Mouse (Mus musculus): ENCODE measurements around the gene Selp. TPM values are rescaled to one million over a fixed set of nuclear protein-coding genes. Genes with fewer than 3 reads are reported as not detected.

The Selp gene
- total RNA-seq, 1 experiment from 2014 or later = 0.39 TPM

DNA sequence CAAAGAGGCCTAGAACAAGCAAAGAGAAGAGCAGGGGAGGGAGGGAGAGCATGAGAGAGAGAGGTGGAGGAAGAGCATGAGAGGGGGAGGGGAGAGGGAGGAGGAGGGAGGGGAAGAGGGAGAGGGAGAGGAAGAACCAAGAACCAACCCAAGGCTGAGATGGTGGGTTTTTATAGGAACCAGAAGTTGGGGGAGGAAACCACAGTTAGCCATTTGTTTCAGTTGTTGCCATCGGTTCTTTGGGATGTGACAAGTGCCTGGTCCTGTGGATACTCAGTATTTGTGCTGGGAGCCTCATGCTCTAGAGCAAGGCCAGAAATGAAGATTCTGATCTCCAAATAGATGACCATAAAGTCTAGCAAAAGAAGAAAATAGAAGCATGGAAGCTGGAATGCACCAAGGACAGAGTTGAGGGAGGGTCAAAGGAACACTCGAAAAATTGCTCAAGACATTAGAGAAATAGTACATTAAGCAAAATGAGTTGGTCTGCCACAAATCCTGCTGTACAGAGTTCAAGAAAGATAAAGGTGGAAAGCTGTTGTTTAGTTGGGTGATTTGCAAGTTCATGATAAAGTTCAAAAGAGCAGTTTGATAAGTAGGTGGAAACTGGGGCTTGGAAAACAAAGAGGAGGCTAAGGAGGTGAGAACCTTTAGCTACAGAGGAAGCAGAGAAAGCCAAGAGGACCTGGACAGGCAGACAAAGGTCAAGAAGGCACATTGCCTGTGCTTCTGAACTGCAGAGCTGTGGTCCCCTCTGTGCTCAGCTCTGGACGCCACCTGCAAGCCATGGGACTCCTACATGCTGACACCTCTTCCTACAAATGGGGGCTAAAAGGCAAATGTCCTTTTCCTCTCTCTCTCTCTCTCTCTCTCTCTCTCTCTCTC lies 5.1 kb downstream of the Selp start:
- no peak for DNase-seq

DNA sequence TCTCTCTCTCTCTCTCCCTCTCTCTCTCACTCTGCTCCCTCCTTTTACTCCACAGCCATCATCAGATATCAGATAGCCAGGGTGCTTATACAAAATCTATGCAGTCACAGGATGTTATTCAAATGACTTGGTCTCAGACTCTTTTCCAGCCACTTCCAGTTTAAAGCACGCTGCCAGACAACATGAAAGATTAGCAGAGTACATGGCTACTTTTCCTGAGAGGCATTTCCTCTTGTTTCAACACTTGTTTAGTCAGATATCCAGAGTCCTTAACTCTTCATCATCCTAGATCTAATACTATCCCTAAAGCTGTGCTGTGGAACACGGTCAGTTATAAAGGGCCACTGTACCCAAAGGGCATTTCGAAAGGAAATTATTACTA lies 5.7 kb downstream of the Selp start:
- no peak for DNase-seq

DNA sequence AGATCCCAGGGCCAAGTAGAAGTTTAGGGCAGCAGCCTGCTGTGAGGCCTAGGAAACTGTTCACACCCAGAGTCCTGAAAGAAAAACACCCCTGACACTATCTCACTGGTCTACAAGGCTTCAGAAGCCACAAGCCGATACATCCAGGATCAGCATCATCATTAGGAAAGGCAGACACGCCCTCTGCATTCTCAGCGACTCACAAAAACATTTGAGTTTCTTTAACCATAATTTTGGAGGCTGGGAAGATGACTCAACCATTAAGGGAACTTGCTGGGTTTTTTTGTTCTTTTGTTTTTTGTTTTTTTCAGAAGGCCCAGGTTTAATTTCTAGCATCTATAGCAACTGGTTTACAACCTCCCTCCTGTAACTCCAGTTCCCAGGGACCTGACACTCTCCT lies 8.8 kb downstream of the Selp start:
- no peak for DNase-seq

DNA sequence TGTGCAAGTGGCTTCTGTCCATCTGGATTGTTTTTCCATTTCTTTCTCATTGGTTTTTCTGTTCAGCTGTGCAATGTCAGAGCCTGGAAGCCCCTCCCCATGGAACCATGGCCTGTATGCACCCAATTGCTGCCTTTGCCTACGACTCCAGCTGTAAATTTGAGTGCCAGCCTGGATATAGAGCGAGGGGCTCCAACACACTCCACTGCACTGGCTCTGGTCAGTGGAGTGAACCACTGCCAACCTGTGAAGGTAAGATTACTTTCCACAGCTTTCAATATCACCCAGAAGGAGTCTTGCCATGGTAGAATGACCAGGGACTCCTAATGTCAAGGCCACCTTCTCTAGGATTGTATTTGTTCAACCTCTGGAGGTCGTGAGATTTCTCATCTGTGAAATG lies 14.9 kb downstream of the Selp start:
- no peak for DNase-seq

DNA sequence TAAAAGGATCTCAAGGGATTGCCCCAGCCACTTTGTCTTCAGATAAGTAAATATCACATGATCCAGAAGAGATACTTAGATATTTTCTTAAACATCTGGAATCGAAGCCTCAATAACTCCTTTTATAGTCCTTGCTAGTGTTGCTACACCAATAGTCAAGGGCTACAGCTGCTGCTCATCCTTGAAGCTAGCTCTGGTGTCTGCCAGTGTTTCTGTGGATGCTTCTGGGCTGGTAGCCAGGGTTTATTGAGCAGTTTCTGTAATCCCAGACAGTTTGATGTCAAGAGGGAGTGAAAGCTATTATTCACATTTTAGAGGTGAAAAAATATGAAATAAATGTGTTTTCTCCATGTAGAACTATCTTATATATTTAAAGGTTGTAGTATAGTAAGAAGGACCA lies 17.5 kb downstream of the Selp start:
- DNase-seq = no peak

DNA sequence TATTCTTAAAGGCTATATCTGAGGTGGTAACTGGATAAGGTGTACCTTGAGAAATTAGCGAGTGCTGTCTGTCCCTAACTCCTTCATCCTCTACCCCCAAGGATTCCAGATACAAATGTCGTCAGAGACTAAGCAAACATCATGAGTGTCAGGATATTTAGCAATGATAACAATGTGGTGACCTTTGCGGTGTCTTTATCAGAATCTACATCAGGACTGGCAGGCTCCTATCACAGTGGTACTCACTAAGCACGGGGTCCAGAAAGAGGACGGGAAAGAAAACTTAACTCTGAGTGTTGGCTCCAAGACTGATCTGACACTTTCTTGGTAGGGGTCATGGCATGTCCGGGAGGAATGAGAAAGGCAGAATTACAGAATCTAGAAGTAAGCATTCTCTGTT lies 19.0 kb downstream of the Selp start:
- DNase-seq = no peak

DNA sequence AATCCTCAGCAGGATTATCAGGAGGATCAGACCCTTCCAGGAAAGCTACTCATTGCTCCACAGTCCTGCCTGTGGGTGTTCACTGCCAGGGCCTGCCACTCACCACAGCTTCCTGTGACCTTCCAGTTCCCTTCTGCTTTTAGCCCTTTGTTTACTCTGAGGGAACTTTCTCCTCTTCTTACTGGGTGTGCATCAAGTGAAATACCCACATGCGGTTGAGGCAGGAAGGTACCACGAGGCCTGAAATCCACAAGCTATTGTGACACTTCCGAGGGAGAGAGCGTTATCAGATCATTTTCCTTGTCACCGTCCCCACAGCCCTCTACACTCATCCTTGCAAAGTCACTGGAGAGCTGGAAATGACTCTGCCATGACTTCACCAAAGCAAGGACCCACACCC lies 20.3 kb downstream of the Selp start:
- no peak for DNase-seq

DNA sequence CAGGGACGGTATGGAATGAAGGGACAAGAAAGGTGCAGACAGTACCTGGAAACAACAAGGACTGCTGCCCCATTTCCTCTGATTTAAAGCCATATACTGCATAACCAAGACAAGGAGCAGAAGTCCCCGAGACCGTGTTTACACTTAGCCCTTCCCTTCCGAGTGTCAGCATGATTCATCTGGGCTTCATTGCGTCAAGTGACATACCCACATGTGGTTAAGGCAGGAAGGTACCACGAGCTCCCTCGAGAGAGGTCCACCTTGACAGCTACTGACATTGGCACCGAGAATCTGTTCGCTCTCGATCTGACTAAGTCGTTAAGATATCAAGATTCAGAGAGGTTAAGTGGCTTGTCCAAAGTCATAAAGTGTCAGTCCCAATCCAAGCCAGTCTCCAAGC lies 20.9 kb downstream of the Selp start:
- no peak for DNase-seq

DNA sequence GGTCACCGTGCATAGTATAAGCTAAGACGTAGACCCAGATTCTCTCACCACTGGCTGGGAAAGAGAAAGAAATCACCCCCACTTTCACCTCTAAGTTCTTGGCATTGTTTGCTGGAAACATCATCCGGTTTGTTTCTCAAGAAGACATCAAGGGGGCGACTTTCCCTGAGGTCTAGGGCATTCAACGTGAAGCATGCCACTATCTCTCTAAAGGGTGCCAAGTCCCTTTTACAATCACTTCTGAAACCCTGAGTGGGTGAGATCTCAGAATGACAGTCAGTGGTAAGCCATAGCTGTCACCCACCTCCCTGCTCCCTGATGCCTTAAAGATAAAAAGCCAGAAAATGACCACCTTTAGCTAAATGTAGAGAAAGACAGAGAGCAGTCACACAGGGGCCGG lies 21.6 kb downstream of the Selp start:
- no peak for DNase-seq

DNA sequence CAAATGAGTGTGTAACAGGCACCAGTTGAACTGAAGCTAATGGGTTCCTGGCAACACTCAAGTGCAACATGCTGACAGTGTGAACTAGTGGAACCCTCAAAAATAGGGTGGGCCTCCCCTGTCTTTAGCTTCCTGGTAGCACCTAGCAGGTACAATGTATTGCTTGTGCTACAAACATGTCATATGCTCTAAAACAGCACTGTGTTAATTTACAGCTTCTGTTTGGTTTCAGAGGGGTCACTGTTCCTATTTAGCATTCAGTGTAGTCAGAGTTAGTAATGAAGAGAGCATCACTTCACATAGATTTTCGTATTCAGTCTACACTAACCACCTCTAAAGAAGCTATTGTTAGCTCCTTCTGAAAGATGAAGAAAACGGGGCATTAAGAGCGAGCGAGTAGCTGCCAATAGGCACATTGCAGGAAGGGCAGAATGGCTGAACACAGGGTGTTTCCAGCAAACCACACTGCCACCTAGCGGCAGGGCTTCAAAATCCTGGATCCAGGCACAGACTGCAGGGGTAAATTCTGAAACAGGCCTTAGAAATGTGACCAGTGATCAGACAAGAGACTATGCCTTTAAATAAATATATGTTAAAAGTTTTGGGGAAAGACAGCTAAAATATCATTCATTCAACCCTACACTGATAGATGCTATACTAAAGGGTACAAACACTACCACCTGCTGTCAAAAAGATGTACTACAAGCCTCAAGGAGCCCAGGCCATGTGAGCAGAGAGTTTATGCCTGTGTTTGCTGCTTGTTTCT lies 23.5 kb downstream of the Selp start:
- peak; percentile 82 for DNase-seq

DNA sequence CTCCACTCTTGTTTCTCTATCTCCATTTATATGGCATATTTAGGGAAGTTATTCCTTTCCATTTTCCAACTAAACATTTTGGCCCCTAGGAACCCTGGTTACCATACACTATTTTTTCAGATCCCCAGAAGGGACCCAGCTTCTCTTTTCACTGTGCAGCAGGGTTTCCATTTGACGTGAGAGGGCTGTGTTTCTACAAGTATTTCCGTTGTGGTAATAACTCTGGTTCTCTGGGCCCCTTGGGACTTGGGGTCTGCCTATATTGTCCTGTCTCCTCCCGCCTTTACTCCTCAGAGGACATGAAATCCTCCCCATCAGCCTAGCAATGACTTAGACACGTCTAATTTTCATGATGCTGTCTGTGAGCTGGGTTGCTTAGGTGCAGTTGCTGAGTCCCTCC lies 24.4 kb downstream of the Selp start:
- DNase-seq = no peak

DNA sequence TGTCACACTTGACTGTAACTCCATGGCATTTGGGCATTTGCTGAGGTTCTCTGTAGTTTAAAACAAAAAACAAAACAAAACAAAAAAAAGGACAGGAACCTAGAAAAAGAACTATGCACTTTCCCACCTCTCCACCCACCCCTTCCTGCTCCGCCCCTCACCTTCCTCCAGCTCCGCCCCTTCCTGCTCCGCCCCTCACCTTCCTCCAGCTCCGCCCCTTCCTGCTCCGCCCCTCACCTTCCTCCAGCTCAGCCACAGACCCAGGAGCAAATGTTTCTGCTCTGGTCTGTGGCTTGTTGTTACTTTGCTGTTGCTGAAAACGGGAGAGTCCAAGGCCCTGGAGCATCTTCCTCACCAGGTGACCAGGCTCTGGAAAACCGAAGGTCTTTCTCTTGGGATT lies 34.0 kb downstream of the Selp start:
- DNase-seq = no peak

DNA sequence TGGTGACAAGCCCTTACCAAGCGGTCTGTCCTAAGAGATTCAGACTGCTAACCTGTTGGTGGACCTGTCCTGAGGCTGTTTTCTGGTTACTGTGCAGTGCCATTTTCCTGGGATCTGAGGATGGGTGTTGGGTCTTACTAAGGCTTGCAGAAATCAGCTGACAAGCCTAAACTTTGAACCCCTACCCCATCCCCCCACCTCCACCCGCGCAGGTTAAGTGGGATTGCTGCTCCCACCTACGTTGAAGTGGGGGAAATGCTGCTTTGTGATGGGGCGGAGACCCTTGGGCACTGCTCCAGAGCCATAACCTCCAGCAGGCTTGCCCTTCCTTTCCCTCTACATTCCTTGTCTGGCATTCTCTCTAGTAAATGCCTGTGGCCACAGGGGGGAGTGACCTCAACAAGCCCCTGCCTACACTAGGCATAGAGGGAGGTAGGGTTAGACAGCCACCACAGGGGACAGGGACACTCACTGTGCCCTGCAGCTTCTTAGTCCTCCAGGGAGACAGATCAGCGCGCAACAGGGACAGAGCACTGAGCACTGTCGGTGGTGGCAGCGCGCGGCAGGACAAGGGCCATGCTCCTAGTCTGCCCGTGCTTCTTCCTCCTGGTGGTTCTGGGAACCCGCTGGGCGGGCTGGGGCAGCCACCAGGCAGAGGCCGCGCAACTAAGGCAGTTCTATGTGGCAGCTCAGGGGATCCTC lies 36.5 kb downstream of the Selp start, which contains the start of gene F5:
Gene F5, plus strand, starts transcription at position 452 of the 702 bp plus-strand sequence.
- peak; percentile 22 for DNase-seq

DNA sequence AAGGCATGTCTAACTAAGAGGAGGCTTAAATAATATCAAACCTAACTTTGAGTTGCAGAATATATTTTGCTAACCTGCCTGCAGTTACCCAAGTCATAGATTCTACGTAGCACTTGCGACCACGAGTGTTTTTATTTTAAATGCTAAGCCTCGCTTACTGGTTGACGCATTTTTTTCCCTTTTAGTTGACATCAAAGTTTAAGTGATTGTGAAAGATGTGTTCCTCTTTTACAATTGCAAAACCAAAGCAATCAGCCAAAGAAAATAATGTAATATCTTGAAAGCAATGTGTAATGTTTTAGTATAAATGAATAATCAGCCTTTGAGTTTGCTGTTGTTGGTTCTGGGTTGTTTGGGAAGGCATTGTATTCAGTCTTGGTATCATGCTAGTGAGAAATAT lies 37.8 kb downstream of the Selp start:
- no peak for DNase-seq

DNA sequence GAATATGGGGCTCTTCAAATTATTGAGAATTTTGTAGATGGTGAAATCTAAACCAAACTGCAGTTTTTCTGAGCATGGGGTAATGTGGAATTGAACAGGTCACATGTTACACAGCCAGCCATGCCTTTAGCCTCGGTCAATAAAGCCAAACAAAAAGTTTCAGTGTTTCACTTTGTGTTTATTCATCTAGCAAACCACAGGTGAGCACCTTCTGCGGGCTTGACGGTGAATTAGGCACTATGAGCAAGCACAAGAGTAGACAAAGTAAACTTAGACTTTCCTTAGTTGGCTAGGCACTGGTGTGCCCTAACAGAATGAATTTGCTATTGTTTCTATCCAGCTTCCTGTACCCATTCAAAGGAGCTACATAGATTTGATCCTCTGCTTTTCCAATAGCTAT lies 39.9 kb downstream of the Selp start:
- no peak for DNase-seq

DNA sequence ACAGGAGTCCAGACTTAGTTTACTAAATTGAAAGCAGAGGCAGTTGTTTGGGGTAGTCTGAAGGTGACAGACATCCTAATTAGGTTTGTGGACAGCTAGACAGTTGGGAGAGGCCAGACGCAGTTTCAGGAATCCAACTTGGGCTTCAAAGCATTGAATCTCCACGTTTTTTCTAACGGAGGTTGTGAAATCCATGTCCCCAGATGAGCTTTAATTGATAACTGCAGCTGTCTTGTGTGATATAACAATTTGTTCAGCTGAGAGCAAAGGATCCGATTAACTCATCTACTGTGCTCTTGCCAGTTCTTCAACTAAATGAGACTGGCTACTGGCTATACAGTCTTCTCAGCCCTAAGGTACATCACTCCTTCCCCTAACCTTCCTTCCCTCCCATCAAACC lies 43.5 kb downstream of the Selp start:
- DNase-seq = no peak

DNA sequence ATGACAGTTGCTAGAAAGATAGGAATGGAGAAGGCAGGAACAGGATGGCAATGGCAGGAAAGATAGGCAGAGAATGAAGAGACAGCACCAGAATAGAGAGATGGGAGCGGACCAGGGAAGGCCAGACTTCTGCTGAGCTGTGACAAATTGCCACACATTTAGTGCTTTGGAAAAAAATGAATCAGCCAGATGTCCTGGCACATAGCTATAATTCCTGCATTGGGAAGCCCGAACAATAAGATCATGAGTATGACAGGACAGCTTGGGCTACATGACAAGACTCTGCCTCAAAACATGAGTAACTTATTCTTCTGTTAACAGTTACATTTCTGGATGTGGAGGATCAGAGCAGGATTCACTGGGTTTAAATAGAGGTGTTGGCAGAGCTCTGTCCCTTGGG lies 44.7 kb downstream of the Selp start:
- DNase-seq = no peak

DNA sequence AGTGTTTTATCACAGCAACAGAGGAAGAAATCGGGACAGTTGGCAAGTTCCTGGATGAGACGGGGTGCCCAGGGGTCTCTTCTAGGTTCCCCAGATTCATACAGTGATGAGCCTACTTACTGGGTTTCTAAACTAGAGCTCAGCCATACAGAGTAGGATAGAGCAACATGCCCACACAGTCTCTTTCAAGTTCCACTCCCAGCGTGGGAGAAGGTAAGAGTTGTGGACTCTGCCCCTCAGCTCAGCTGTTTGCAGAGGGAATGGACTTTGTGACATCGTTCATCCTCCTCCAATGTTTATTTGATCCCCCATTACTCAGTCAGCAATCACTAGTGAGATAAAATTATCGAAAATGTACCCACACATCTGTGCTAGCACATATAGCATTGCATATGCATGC lies 47.7 kb downstream of the Selp start:
- DNase-seq = no peak

DNA sequence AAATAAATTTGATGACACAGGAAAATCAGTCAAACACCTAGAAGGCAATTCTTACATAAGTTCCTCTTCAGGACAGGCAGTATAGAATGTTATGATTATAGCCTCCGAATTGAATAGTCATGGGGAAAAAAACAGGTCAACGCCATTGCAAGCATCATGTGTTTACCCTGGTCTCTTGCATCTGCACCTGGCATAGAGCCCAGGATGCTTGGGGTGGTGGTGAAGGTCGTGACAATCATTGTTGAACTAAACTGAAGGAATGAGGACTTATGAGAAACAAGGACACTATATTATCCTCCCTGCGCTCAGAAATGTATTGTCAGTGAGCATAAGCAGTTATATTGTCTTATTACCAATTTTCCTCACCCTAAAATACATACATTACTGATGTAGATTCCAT lies 53.8 kb downstream of the Selp start:
- DNase-seq = no peak

DNA sequence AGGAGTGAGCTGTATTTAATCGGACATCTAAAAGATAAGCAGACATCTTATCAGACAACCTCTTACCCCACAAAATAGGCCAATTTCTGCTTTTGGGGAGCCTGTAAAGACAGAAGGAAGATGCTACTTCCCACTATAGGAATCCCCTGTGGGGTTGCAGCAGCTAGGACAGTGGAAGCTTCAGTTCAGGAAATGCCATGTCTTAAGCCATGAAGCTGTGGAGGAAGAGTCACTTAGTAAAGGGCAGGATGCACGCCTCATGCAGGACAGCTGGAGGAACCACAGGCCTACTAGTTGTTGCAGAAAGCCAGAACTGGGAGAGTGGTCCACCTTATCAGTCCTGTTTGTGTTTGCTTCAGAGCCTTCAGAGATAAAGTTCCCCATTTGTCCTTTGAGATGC lies 55.4 kb downstream of the Selp start:
- no peak for DNase-seq

DNA sequence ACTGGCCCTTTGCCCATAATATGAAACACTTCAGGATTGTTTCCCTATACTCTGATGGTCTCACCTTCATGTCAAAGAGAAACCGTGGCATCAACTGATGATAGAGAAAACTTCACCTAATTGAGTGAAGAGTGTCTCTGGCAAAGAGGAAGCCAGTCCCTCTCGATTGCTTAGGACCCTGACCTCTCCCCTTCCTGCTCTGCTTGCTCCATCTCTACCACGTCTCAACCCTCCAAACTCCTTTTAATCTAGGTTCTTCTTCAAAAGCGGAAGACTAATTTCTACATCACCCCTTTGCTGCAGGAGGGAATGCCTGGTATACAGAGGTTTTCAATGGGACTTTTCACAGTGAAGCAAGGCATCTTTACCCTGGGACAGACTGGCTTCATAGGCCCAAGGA lies 58.1 kb downstream of the Selp start:
- no peak for DNase-seq

DNA sequence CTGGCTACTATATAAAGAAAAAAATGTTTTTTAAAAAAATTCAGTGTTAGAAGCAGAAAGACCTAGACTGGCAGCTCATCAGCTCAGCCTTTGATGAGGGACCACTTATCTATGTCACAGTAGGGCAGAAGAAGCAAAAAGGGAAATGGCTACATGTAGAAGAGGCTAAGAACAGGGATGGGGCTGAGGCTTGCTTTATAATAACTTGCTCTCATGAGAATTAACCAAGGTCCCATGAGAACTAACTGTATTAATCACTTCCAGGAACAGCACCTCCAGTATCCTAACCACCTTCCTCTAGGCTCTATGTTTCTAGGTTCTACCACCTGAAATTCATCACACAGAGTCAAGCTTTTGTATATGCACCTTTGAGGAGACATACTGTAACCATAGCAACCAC lies 61.8 kb downstream of the Selp start:
- DNase-seq = no peak

DNA sequence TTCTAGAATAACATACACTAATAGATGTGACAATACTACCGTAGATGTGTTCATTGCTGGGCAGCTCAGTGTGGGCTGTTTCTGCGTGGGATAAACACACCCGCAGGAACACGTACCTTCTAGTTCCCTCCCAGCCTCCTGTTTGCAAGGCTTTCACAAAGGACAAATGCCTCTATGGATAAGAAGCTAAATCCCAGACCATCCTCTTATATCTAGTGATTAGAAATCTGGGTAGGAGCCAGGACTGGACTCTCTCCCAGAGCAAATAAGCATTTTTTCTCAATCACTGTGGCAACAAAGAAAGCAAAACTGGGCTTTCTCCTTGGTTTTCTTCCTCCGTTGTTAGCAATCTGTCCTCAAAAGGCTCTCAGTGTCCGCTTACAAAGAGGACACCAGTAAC lies 63.4 kb downstream of the Selp start:
- no peak for DNase-seq

Measured in adrenal gland, postnatal 25 days (tissue).